Mouse (Mus musculus): ENCODE data around the gene Npepps.

- TF ChIP-seq CTCF (IDR thresholded peaks at IDR 0.05 in 2 of 3, conservative IDR thresholded peaks at IDR 0.05 in 1 of 3; ENCODE audit: control insufficient read depth in 1 of 3, insufficient read depth in 1 of 3, low read depth in 2 of 3, low read length in 3 of 3, poor library complexity in 1 of 3, severe bottlenecking in 1 of 3) (no peak), HCFC1 (IDR thresholded peaks at IDR 0.05; ENCODE audit: low read depth, low read length) (no peak), MYC (IDR thresholded peaks at IDR 0.05; ENCODE audit: low read depth, low read length) (no peak), POLR2A (IDR thresholded peaks at IDR 0.05; ENCODE audit: control insufficient read depth in 1 of 2, insufficient read depth in 1 of 2, low read depth in 1 of 2, low read length in 2 of 2, poor library complexity in 1 of 2) (no peak), ETS1 (IDR thresholded peaks at IDR 0.05; ENCODE audit: low read depth, low read length) (no peak), SMC3 (IDR thresholded peaks at IDR 0.05; ENCODE audit: low read depth, low read length) (no peak), JUND (IDR thresholded peaks at IDR 0.05; ENCODE audit: low read depth, low read length) (no peak), EP300 (IDR thresholded peaks at IDR 0.05; ENCODE audit: low read depth in 1 of 2, low read length in 2 of 2) (no peak)
Observed at GRCm38 (mm10) chr11:97299939-97300338, 19.5 kb upstream of the Npepps start.

All from MEL (cell line).